Mouse (Mus musculus): Measurements from ENCODE around the gene Plekhh2.
"Not testable (repeated sequence)": the region's sequence is repeated elsewhere in the genome, so short reads cannot be mapped to it uniquely, and the experiment has no call there.

Plekhh2 gene

DNA sequence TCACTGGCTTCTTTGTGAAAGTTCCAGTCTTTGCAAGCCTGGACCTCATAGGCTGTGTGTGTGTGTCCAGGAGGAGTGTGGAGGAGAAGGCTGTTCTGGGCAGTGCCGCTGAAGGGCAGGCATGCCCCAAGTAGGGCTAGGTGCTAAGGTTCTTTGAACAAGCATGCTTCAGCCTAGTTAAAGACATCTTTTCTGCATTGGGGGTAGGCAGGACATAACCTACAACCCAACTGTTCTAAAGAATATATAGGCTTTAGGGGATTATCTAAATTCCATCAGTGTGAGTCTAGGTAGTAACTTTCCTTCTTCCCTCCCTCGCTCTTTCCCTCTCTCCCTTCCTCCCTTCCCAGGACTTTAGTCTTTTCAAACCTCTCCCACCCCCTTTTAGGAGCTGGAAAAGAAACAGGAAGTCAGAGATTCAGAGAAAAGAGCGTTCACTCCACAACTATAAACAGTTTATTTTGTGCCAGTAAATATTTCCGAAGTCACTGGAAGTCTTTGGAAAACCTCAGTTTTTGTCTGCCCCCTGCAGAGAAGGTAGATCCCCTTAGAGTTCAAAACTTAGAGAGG, 906 bp downstream of the Plekhh2 start:
- DNase-seq = no peak

DNA sequence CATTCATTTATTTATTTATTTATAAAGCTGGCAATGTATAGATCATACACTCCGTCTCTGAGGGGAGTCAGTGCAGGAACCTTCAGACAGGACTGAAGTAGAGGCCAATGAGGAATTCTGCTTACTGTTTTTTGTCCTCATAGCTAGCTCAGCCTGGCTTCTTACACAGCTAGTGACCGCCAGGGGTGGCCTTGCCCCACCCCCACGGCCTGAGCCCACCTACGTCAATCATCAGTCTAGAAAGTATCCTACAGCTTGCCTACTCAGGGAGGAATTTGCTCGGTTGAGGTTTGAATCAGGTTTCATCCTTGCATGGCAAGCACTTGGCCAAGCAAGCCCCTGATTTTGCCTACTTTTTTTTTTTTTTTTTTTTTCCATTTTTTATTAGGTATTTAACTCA, 4.2 kb downstream of the Plekhh2 start:
- no peak for DNase-seq

DNA sequence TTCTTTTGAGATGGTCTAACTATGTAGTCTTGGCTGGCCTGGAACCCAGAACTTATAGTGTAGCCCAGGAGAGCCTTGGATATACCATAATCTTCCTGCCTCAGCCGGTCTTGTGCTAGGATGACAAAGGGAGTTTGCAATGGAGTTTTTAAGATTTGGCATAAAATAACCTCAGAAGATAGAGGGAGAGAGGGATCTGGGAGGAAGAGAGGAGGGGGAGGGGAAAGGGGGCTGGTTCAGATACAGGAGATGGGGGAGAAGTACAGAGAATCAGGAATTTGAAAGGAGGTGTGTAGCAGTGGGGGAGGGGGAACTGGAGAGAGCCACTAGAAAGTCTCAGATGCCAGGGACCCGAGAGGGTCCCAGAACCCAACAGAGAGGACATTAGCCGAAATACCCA, 7.7 kb downstream of the Plekhh2 start:
- DNase-seq = no peak

DNA sequence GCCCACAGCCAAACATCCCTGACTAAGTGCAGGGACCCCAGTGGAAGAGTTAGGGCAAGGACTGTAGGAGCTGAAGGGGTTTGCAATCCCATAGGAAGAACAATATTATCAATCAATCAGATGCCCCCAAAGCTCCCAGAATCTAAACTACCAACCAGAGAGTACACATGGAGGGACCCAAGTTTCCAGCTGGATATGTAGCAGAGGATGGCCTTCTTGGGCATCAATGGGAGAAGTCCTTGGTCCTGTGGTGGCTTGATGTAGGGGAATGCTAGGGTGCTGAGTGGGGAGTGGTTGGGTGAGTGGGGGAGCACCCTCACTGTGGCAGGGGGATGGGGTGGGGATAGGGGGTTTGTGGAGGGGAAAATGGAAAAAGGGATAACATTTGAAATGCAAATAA, 8.4 kb downstream of the Plekhh2 start:
- no peak for DNase-seq

DNA sequence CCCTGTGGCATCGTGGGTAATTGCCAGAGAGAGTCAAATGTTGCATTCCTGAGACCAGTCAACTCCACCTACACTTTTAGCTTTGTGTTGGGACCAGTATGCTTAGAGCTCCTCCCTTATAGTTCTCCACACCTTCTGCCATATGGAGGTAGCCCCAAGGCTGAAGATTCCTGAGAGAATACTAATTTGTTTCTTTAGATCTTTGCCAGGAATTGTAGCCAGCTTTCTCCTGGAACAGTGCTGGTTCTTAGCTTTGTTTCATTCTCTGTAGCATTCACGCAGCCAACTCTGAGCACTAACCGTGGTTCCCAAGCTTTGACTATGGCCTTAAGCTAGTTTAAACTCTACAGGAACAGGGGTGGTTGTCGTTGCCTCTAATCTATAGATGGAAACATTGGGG, 17.7 kb downstream of the Plekhh2 start:
- no peak for DNase-seq

DNA sequence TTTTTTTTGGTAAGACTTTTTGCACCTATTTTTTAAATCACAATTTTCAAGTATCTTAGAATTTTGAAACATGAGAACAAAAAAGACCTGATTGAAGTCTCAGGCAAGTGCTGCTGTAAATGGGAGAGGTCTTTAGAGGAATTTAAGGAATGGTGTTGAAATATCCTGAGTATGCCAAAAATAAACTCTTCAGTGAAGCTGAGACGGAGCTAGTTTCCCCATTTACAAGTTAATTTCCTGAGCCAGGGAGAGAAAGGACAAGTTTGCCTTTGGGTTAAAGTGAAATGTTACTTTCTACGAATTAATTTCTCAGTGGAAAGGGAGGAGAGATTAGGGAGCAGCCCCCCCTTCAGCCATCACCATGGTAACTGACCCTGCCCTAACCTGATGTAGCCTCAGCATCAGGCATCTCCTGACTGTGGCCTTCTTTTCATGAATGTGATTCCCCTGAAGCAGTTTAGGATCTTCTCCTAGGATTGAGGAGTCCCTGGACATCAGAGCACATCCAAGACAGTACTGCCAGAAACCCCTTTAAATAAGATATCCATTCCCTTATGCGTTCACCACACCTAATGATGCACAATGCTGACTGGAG, 18.6 kb downstream of the Plekhh2 start:
- no peak for DNase-seq

DNA sequence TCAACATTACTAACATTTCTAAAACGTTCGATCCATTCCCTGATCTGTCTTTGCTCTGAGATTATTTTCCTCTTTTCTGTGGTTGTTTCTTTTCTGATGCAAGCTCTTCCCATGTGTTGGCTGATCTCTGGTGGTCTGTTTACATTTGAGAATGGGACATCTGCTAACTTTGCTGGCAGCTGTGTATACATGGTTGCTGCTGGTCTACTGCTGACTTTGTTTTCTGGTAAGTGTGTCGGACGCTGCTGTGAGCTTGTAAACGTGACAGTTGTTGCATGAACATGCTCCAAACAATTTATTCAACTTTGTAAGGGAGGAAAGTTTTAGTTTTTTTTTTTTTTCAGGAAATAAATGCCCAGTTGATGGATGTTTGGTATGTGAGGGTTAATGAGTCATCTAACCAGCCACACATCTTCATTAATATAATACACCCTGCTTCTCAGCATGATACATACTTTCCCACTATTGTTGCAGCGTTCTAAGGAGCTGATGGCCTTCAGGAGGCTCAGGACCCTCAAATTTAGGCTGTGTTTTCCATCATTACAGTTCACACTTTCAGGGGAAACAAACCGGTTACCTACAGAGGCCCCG, 21.3 kb downstream of the Plekhh2 start:
- no peak for DNase-seq

DNA sequence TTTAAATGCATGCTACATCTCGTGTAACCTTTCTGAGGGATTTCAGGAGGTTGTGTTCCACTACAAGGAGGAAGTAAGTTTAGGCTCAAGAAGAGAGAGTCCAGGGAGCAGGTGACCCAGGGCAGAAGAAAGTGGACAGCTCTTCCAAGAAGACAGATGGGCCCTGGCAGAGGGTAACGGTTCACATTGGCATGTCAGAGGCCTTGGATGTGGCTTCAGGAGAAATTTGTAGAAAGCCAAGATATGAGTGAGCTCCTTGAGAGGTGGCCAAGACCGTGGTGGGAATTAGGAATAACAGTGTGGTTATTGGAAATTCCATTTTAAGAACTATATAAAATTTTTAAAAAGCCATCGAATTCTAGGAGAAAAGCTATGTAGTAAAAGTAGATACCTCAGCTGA, 22.1 kb downstream of the Plekhh2 start:
- DNase-seq = no peak

DNA sequence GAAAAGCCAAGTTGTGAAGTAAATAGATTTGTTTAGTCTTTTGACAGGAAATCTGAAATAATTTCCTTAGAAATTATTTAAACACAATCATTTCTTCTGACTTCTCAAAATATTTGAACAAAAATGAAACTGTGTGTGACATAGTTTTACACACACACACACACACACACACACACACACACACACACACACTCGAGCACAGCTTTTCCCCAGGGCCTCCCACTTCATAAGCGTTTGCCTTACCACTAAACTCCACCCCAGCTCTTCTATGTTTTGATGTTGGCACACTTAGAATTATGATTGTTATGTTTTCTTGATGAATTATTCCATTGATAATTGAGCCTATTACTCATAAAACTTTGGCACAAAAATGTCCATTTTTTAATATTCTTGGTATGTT, 22.9 kb downstream of the Plekhh2 start:
- no peak for DNase-seq

DNA sequence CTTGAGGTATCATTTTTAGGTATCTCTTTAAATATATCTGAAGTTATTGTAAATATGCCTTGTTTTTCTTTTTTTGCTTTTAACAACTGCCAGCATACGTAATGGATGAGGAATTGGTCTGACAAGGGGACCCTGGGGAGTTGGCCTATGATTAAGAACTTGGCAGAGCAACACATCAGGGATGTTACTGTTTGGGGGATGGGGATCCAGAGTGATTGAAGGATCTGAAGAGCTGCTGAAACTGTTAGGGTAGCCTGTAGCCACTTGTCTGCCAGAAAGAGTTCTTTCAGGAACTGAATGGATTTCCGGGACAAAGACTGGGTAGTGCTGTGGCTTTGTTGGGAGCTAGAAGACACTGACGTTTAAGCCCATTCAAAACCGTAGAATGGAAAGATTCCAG, 23.5 kb downstream of the Plekhh2 start:
- DNase-seq = no peak

DNA sequence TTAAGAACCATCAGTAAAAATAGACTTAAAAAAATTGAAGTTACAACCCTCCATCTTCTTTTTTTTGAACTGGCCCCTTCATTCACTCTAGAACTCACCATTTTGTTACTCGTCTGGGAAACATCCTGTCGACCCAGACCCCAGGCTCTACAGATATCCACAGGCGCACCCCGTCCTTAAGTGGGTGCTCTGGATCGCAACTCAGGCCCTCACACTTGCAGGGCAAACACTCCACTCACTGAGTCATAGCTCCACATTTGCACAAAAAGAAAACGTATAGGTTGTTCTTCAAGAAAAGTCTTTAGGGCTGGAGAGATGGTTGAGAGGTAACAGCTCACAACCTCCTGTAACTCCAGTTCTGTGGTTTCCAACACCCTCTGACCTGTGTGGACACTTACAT, 25.6 kb downstream of the Plekhh2 start:
- DNase-seq = no peak

DNA sequence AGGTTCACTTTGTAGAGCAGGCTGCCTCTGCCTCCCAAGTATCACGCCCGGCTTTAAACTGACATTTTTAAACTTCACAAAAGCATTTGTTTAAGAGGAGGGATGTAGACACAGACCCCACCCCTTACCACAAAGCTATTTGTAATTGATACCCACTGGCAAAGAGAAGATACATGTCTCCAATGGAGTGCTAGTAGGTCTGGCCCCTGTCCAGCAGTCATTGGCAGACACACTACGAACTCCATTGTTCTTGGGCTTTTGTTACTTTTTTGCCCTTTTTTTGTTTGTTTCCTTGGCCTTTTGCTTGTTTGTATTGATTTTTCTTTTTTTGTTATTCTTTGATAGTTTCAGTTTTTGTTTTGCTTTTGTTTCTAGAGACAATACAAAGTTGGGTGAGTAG, 26.3 kb downstream of the Plekhh2 start:
- DNase-seq = no peak

DNA sequence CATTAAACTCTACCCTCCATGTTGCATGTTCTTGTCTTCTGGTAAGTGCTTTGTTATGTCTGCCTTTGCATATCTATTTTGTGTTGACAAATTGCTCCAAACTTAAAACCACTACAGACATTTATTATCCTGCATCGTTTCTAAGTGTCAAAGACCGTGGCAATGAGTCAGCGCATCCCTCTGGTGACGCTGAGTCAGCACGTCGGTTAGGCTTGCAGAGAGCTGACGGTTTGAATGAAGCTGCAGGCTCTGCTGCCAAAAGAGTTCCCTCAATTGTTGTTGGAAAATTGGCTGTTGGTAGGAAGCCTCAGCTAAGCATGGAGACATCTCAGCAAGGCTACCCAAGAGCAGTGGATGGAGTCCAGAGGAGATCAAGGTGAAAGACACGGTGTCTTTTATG, 28.9 kb downstream of the Plekhh2 start:
- peak; percentile 22 for DNase-seq

DNA sequence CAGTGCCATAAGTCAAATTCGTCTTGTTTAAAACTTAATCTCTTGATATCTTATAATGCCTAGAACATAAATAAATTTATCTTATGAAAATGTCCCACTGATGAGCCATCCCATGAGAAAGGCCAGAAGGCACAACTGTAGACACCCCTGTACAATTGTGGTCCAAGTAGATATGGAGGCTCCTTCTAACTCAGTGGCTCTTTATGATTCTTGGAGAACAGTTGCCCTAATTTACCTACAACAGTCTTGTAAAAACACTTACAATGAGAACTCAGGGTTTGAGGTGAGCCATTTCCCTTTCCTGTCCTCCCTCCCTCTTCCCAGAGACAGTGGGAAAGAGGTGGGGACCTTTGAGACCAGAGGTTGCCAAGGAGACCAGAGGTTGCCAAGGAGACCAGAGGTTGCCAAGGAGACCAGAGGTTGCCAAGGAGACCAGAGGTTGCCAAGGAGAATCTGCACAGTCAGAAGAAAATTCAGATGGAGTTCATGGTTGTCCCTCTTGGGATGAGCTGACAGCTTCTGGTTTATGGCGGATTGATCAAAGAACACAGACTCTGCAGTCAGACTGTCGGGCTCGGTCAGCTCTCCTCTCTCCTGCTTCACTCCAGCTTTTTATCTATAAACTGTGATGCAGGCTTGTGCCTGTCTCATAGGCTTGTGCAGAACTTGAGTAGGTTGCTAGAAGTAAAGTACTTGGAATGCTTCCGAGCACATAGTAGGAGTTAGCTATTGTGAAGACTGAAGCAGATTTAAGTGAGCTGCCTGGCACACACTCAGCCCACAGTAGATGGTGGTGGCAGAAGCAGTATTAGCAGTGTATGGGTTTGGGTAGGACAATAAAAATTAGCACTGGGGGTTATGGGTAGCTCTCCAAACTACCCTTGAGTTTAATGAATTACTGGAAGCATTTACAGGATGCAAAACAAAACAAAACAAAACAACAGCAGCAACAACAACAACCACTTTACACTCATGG, 39.5 kb downstream of the Plekhh2 start:
- DNase-seq = no peak

DNA sequence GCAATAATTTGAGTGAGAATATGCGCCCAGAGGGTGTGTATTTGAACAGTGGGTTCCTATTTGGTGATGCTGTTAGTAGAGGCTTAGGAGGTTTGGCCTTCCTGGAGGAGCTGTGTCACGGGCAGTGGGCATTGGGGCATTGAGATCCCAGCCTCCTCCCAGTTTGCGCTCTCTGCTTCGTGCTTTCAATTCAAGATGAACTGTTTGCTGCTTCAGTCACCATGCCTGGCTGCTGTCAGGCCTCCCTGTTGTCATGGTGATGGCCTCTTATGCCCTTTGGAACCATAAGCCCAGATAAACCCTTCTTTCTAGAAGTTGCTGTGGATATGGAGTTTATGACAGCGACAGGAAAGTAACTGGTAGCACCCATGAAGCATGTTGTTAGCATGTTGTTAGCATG, 40.5 kb downstream of the Plekhh2 start:
- no peak for DNase-seq

DNA sequence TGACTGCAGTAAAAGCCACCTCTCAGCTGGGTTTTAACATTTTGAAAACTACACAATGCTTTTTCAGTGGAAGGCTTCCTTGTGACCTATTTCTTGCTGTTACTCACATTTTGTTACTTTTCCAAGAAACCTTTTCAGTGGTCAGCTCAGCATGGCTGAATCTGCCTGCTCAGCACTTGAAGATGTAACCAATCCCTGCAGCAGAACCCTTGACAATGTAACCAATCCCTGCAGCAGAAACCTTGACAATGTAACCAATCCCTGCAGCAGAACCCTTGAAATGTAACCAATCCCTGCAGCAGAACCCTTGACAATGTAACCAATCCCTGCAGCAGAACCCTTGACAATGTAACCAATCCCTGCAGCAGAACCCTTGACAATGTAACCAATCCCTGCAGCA, 52.6 kb downstream of the Plekhh2 start:
- DNase-seq = not testable (repeated sequence)

DNA sequence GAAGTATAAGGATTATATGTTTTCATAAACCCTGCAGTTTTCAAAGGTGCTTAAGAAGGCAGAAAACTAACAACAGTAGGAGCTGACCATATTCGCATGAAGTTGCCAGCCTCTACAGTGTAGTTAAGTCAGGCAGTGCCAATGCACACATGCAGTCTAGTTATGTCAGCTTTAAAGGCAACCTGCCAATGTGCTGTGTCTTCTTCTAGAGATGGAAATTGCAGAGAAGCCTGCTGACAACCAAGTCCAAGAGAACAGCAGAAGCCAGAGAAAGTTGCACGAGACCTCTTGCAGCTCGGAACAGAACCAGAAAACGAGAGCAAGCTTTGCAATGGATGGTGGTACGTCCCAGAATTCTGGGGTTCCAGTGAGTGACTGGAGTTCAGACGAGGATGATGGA, 54.1 kb downstream of the Plekhh2 start:
- DNase-seq = no peak

DNA sequence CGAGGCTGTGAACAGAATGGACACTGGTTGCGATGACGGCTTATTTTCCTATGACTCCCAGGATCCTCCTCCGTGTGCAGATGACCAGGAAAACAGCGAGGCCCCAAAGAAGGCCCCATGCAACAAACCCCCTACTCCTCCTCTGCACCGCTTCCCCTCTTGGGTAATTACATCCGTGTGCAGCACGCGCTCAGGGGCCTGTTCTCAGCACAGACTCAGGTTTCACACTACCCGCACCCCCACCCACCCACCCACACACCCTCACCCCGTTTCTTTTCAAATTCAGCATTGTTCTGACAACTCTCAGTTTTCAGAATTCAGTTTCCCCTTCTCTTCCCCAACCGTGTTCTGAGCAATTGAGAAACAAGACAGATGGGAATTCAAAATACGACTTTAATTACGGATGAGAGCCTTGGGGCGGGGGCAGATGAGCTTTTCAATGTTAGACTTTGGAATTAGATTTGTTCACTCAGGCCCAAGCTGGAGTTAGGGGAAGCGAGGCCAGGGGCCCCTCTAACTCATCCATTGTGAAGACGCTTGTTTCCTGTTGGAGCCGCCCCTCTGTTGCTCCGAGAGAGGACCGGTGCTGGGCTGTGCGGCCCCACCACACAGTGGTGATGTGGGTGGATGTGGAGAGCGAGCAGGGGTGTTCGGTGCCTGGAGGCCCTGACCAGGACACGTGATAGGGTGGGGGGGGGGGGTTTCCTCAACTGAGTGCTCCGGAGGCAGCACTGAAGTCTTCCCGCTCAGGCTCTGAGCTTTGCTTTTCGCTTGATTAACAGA, 55.3 kb downstream of the Plekhh2 start:
- DNase-seq = peak; percentile 12

DNA sequence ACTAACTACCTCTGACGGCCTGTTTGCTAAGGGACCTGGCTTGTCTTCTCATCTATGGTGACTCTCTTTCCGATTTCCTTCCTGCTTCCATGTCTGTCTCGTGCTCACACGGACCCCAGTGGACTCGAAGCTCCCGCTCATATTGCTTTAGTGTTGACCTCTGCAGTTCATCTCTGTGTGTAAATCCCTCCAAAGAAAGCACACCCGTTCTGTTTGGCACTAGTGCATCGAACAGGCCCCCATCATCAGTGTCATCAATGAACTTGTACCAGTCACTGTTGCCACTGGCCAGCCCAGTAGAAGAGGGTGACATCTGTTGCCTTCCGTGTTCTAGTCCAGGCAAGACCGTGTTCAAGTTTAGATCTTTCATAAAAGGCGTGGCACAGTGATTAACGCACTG, 57.1 kb downstream of the Plekhh2 start:
- DNase-seq = no peak

DNA sequence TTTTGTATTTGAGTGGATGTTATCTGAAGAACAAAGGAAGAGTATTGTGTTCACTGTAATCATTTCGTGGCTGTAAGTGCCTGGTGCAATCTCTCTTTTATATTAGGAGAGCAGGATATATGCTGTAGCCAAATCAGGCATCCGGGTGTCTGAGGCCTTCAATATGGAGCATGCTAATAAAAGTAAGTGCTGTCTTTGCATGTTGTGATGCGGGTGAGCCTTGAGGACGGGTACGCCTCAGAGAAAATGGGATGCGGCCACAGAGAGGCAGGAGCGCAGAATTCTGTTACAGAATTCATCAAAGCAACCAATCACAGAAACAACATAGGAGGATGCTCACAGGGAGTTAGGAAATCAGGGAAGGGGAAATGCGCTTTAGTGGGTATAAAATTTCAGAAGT, 58.1 kb downstream of the Plekhh2 start:
- DNase-seq = no peak

DNA sequence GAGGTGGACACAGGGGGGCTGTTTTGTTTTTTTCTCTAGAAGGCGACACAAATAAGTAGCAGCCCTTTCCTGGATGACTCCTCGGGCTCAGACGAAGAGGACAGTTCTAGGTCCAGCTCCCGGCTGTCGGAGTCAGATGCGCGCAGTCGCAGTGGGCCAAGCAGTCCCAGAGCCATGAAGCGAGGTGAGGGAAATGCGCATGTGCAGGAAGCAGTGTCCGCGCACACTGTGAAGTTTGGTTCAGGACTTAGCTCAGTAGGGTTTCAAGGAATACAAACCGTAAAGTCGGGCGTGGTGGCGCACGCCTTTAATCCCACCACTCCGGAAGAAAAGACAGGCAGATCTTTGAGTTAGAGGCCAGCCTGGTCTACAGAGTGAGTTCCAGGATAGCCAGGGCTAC, 59.9 kb downstream of the Plekhh2 start:
- peak; percentile 18 for DNase-seq

DNA sequence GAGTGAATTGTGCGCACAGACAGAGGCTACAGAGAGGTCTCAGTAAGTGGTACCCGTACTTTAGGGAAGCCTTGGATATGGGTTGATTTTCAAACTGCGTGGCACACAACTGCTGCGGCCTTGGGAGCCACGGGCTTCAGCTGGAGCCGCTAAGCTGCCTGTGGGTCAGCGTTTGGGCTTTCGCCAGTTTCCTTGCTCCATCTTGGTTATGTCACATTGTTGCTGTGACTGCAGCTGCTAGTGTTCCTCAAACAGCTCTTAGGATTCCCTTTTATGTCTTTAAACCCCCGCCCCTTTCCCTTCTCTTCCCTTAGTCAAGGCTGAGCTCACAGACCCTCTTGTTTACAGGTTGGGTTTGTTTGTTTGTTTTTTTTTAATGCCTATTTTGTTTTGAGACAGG, 61.6 kb downstream of the Plekhh2 start:
- no peak for DNase-seq

DNA sequence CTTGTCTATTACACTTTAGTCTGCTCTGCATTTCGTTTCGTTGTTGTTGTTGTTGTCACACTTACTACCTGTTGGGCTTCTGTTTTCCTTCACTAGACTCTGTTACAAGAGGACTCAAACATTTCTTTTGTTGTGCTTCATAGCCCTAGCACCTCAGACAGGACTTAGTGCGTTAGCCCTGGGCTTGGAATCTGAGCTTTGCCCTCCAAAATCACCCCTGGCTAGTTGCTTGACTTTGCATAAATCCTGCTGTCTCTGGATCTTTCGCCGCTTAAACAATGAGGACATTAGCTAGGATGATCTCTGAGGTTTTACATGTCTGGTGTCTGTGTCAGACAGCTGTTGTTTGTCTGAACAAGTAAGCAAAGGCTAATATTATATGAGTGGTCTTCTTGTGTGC, 62.2 kb downstream of the Plekhh2 start:
- no peak for DNase-seq

Data from liver (tissue).